Mouse (Mus musculus): ENCODE data around the gene Tshz3.

Tshz3 gene

DNA sequence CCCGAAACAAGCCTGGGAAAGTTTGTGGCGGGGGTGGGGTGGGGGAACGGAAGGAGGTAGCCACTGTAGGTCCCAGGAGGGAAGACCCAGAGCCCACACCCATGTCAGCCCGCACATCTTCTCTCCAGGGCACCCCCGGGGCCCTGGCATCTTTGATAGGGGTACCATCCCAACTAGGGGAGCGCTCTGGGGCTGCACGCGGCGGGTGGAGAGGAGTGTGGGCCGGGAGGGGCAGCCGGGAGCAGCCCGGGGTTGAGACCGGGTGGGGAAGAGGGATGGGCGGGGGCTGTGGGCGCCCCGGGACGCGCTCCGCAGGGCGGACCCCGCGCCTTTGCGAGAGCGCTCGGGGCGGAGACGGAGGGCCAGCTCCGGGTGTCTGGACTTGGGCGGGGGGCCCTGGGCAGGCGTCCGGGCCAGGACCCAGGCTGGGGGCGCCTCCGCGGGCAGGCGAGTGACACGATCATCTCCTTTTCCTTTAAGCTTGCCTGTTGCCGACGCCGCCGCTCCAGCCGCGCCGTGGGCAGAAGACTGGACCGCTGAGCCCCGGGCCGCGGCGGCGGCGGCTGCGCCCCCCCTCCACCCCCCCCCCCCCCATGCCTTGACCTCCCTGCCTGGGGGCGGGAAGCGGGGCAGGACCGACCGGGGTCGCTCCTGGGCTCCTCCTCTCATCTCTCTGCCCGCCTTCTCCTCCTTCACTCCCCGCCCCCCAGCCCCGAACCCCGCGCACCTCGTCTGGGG, 631 bp upstream of the Tshz3 start:
- DNase-seq (ENCODE audit: low spot score) = peak; percentile 73

DNA sequence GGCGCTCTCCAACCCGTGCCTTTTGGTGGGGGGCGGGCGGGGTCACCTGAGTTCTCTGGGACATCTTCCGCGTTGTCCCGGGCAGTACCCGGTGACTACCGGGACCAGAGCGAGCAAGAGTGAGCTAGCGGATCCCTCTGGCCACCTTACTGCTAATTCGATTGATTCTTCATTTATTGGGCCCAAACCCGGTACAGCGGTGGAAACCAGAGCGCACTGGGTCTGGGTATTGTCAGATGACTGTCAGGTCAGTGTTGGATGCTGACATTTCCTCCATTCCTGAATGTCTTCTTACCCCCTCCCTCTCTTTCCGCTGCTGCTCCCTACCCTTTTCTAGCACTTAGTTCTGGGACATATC, 650 bp downstream of the Tshz3 start:
- no peak for DNase-seq (ENCODE audit: low spot score)

DNA sequence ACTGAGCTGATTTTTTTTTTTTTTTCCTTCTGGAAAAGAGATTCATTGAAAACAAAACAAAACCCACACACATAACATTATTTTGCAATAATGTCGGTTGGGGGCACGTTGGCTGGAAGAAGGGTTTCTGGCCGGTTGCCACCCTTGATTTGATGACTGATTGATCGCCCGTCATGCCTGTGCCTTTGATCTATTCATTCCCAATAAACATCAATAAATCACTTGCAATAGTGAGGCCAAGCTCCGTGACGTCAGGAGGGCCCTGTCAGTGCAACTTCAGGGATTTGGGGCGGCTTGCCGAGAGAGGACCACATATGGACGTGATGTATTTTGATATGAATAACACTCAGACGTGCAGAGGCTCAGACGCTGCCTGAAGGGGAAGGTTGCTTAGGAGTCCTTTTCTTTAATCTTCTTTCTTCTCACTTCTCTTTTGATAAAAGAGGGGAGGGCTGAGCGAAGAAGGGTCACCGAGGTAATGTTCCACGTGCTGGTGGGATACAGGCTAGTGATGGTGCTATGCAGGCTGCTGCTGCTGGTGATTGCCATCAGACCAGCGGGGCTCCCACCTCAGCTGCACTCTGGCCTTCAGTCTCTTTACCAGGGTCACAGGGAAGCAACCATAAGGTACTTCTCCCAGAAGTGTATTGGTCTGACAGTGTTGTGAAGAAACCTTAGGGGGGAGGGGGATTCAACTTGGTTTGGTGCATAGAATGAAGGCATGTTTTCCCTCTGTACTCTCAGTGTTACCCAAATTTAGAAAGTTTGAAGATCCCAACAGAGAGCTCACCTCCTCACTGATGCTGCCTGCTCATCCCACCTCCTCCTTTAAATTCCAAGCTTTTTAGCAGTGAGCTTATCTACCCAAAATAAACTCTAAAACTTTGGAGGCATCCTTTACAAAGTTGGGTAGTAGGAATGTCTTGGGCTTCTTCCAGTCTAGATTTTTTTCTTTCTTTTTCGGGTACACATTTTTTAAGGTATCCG, 1.4 kb downstream of the Tshz3 start:
- no peak for DNase-seq (ENCODE audit: low spot score)

- DNase-seq (ENCODE audit: low spot score) = no peak
Measured at GRCm38 (mm10) chr7:36706636-36707035, 8.7 kb downstream of the Tshz3 start.

GRCm38 (mm10) chr7:36707266-36707665, 9.3 kb downstream of the Tshz3 start:
- peak; percentile 60 for DNase-seq (ENCODE audit: low spot score)

- no peak for DNase-seq (ENCODE audit: low spot score)
Measured at GRCm38 (mm10) chr7:36707681-36708350, 9.9 kb downstream of the Tshz3 start.

GRCm38 (mm10) chr7:36708823-36709222, 10.9 kb downstream of the Tshz3 start:
- no peak for DNase-seq (ENCODE audit: low spot score)

GRCm38 (mm10) chr7:36709239-36709638, 11.3 kb downstream of the Tshz3 start:
- DNase-seq (ENCODE audit: low spot score) = peak; percentile 62

- DNase-seq (ENCODE audit: low spot score) = no peak
Measured at GRCm38 (mm10) chr7:36709974-36710373, 12.1 kb downstream of the Tshz3 start.

DNA sequence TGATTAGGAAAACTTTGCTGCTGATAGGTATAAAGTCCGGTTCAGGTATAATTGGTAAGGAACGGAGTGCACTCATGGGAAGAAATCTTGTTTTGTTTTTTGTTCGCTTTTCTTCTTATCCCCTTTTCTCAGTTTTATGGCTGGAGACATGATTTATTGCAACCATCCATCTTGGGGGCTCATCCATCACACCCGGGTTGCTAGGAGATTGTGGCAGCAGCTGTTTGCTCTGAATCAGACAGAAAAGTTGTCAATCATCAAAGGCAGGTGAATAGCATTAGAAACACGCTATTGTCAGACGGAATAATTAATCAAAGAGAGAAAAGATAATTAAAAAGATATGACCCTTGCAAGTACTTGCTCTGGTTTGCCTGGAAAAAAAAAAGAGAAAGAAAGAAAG, 12.5 kb downstream of the Tshz3 start:
- no peak for DNase-seq (ENCODE audit: low spot score)

- no peak for DNase-seq (ENCODE audit: low spot score)
Measured at GRCm38 (mm10) chr7:36711766-36712165, 13.8 kb downstream of the Tshz3 start.

DNA sequence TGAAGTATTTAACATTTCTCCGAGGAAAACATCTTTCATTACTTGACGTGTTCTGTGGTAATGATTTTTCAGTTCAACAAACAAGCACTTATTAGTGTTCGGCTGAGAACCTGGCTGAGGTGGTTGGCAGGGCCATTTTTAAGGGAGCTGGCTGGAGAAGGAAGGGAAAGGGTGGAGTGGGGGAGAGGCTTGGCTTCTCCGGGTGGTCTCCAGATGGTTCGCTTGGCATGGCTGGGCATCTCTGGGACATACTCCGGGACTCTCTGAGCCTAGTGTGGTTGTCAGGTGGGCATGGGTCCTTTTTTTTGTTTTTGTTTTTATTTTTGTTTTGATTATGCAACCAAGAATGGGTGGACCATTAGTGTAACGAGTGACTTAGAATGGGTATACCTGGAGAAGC, 16.4 kb downstream of the Tshz3 start:
- DNase-seq (ENCODE audit: low spot score) = no peak

GRCm38 (mm10) chr7:36717192-36717591, 19.3 kb downstream of the Tshz3 start:
- peak; percentile 64 for DNase-seq (ENCODE audit: low spot score)

GRCm38 (mm10) chr7:36720830-36721229, 22.9 kb downstream of the Tshz3 start:
- no peak for DNase-seq (ENCODE audit: low spot score)

- DNase-seq (ENCODE audit: low spot score) = no peak
Measured at GRCm38 (mm10) chr7:36736303-36737050, 38.6 kb downstream of the Tshz3 start.

DNA sequence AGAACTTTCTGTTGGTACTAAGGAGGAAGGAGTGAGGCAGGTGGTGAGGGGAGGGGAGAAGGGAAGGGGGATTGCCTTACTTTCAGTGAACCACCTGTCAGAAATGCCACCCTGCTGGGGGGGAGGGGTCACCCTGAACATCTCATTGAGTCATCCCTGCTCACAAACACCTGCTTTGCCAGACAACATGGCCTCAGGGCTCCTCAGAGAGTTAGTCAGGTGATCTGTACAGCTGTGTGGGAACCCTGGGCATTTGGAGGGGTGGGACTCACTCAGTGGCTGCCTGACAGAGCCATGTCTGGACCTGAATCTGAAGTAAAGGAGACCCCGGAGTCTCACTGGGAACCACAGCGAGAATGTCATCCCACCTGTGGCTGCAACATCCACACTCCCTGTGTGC, 53.6 kb downstream of the Tshz3 start:
- DNase-seq (ENCODE audit: low spot score) = no peak

GRCm38 (mm10) chr7:36767501-36768092, 69.7 kb downstream of the Tshz3 start:
- no peak for DNase-seq (ENCODE audit: low spot score)

- DNase-seq (ENCODE audit: low spot score) = no peak
Measured at GRCm38 (mm10) chr7:36773086-36773485, 75.2 kb downstream of the Tshz3 start.

DNA sequence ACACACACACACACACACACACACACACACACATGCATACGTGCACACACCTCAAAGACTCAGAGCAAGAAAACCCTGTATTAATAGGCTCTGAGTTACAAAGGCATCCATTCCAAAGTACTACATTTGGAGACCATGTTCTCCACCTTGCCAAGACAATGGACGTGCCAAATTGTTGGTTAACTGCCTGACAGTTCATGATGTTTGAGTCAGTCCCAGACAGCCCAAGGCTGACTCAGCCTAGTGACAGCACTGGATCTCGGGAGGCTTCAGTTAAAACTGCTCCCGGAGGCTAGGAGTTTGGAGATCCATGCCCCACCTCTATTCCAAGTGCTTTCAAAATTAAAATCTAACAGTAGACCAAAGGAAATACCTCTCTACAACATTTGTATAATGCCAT, 79.0 kb downstream of the Tshz3 start:
- DNase-seq (ENCODE audit: low spot score) = no peak

GRCm38 (mm10) chr7:36778456-36778855, 80.5 kb downstream of the Tshz3 start:
- DNase-seq (ENCODE audit: low spot score) = peak; percentile 71

DNA sequence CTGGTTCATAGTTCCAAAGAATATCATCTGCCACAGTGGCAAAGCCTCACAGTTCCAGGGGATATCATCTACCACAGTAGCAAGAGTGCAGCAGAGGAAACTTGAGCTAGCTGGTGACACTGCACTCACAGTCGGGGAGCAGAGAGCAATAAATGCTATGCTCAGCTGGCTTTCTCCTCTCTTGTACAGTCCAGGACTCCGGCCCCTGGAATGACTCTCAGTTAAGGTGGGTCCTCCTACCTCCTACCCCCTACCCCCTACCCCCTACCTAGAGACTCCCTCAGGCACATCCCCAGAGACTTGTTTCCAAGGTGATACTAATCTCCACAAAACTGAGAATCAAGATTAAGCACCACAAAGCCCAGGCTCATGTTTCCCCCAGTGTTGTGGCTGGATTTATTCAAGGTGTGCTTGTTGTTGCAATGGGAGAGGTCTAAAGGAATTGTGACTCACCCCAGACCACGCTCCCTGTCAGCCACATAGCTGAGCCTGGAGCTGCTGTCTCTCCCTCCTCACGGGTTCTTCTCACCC, 86.4 kb downstream of the Tshz3 start:
- DNase-seq (ENCODE audit: low spot score) = no peak

Measured in retina, embryonic 14.5 days (tissue).